Comparison of ENCODE assay signal across 33 mouse cellular contexts in genomic region chr19:21004411-21004810, GRCm38 (mm10). TPM values are rescaled to one million over a fixed set of nuclear protein-coding genes. Genes with fewer than 3 reads are reported as not detected.
A peak's percentile ranks its signal among the peaks of the same experiment; 100 is the strongest.
DNase-seq lines count a peak whose midpoint lies in the region; ATAC-seq and TF ChIP-seq lines count a peak whose summit lies in the region.
"Had no signal": no experiment of that assay in that cellular context is flagged by ENCODE, and none has a peak within 500 bp of the region (broad histone marks: within the 10 kb centered on the region; RNA-seq: fewer than 3 reads in every experiment).

No protein-coding gene starts in this region.

- H3K36me3 ChIP-seq in forebrain, embryonic 14.5 days (ENCODE audit: control insufficient read depth, insufficient read depth, low read length), result no peaks in the 10 kb centered on the region
- no peaks in the 10 kb centered on the region for H3K36me3 ChIP-seq in forebrain, embryonic 11.5 days (ENCODE audit: control insufficient read depth, insufficient read depth, low read length)
- H3K36me3 ChIP-seq: embryonic facial prominence, embryonic 13.5 days; forebrain, embryonic 12.5 days; heart, embryonic 10.5 days; heart, embryonic 15.5 days; hindbrain, embryonic 13.5 days; limb, embryonic 13.5 days; lung, embryonic 15.5 days; midbrain, embryonic 12.5 days had no signal

- no peak overlapping the region for H3K9ac ChIP-seq in forebrain, embryonic 14.5 days (ENCODE audit: low read length)
- no peak overlapping the region for H3K9ac ChIP-seq in forebrain, embryonic 11.5 days (ENCODE audit: low read length)
- H3K9ac ChIP-seq: embryonic facial prominence, embryonic 13.5 days; forebrain, embryonic 12.5 days; heart, embryonic 15.5 days; hindbrain, embryonic 13.5 days; limb, embryonic 13.5 days; lung, embryonic 15.5 days; midbrain, embryonic 12.5 days had no signal

- TF ChIP-seq CTCF in brain, embryonic 14.5 days (IDR thresholded peaks at IDR 0.05; ENCODE audit: borderline replicate concordance, extremely low read depth, insufficient read depth, insufficient read length), result no peak

- no peaks in the 10 kb centered on the region for H3K4me1 ChIP-seq in forebrain, embryonic 14.5 days (ENCODE audit: control insufficient read depth, insufficient read depth, low read length)
- no peaks in the 10 kb centered on the region for H3K4me1 ChIP-seq in forebrain, embryonic 11.5 days (replicated peaks; ENCODE audit: control insufficient read depth, insufficient read depth, low read length)
- H3K4me1 ChIP-seq: embryonic facial prominence, embryonic 13.5 days; forebrain, embryonic 12.5 days; heart, embryonic 10.5 days; heart, embryonic 15.5 days; hindbrain, embryonic 13.5 days; limb, embryonic 13.5 days; lung, embryonic 15.5 days; midbrain, embryonic 12.5 days had no signal

- WGBS in forebrain, embryonic 14.5 days, result 73% methylated on average over 2 of the region's 2 CpGs
- 84% methylated on average over 2 of the region's 2 CpGs for WGBS in forebrain, embryonic 11.5 days

- peak; percentile 23 for DNase-seq in forebrain, embryonic 14.5 days (ENCODE audit: low spot score)
- no peak for DNase-seq in forebrain, embryonic 11.5 days (ENCODE audit: low spot score)
- DNase-seq in layer of hippocampus, adult 18-20 months (ENCODE audit: low spot score in 2 of 2), result peak; percentile 5 to 63
- no peak for DNase-seq in layer of hippocampus, postnatal 25 days (ENCODE audit: extremely low spot score in 1 of 2, low spot score in 1 of 2)
- DNase-seq in brain, embryonic 14.5 days (ENCODE audit: low read depth), result peak; percentile 39
- peak; percentile 21 for DNase-seq in telencephalon, adult 2 months (ENCODE audit: low read depth, low spot score)
- DNase-seq in left cerebral cortex, postnatal 36 days (ENCODE audit: low spot score in 2 of 2), result no peak
- DNase-seq: adrenal gland, adult 8-10 months; cerebellum, adult 11-12 months; cerebellum, adult 9-11 months; gastrocnemius, postnatal 14 days; heart, adult 11 months; heart, postnatal 36 days; kidney, adult 18-20 months; kidney, postnatal 36 days; retina, postnatal 1 day; right cerebral cortex, postnatal 14 days; thymus, postnatal 14 days had no signal

- H3K9me3 ChIP-seq in forebrain, embryonic 14.5 days (replicated peaks; ENCODE audit: control insufficient read depth, low read length), result no peaks in the 10 kb centered on the region
- no peaks in the 10 kb centered on the region for H3K9me3 ChIP-seq in forebrain, embryonic 11.5 days (ENCODE audit: control insufficient read depth, low read length)
- H3K9me3 ChIP-seq: forebrain, embryonic 12.5 days; heart, embryonic 10.5 days; heart, embryonic 15.5 days; hindbrain, embryonic 13.5 days; limb, embryonic 13.5 days; lung, embryonic 15.5 days; midbrain, embryonic 12.5 days had no signal

- no peak for ATAC-seq in forebrain, embryonic 14.5 days
- ATAC-seq in forebrain, embryonic 11.5 days (replicated peaks; ENCODE audit: low FRiP score), result no peak

- intact Hi-C loops in left cerebral cortex, postnatal 36 days (cut with DNase I), result no loop called here

- H3K27me3 ChIP-seq in forebrain, embryonic 14.5 days (replicated peaks; ENCODE audit: control insufficient read depth, insufficient read depth, low read length), result no peaks in the 10 kb centered on the region
- H3K27me3 ChIP-seq in forebrain, embryonic 11.5 days (ENCODE audit: control insufficient read depth, insufficient read depth, low read length), result no peaks in the 10 kb centered on the region
- H3K27me3 ChIP-seq: CH12.LX; embryonic facial prominence, embryonic 13.5 days; forebrain, embryonic 12.5 days; heart, embryonic 15.5 days; hindbrain, embryonic 13.5 days; limb, embryonic 13.5 days; lung, embryonic 15.5 days; midbrain, embryonic 12.5 days had no signal

- no peak for TF ChIP-seq POLR2A in brain, embryonic 14.5 days (IDR thresholded peaks at IDR 0.05; ENCODE audit: borderline replicate concordance, extremely low read depth, insufficient read depth, insufficient read length, poor library complexity, severe bottlenecking)

- no peak overlapping the region for H3K4me3 ChIP-seq in forebrain, embryonic 14.5 days (ENCODE audit: low read depth, low read length)
- no peak overlapping the region for H3K4me3 ChIP-seq in forebrain, embryonic 11.5 days (ENCODE audit: low read depth, low read length)
- H3K4me3 ChIP-seq: embryonic facial prominence, embryonic 13.5 days; forebrain, embryonic 12.5 days; heart, embryonic 10.5 days; heart, embryonic 15.5 days; hindbrain, embryonic 13.5 days; limb, embryonic 13.5 days; lung, embryonic 15.5 days; midbrain, embryonic 12.5 days had no signal

- H3K4me2 ChIP-seq in forebrain, embryonic 14.5 days (ENCODE audit: low read length), result no peak overlapping the region
- H3K4me2 ChIP-seq in forebrain, embryonic 11.5 days (ENCODE audit: low read depth, low read length, severe bottlenecking), result no peak overlapping the region
- H3K4me2 ChIP-seq: embryonic facial prominence, embryonic 13.5 days; forebrain, embryonic 12.5 days; heart, embryonic 15.5 days; hindbrain, embryonic 13.5 days; limb, embryonic 13.5 days; liver, embryonic 11.5 days; lung, embryonic 15.5 days; midbrain, embryonic 12.5 days had no signal

- H3K27ac ChIP-seq in forebrain, embryonic 14.5 days (ENCODE audit: low read depth, low read length), result no peak overlapping the region
- H3K27ac ChIP-seq in forebrain, embryonic 11.5 days (ENCODE audit: low read depth, low read length), result no peak overlapping the region
- H3K27ac ChIP-seq: embryonic facial prominence, embryonic 13.5 days; forebrain, embryonic 12.5 days; heart, embryonic 10.5 days; heart, embryonic 15.5 days; hindbrain, embryonic 13.5 days; limb, embryonic 13.5 days; lung, embryonic 15.5 days; midbrain, embryonic 12.5 days had no signal

RNA-seq across cellular contexts. Expression of gene Tmc1, which starts 50.4 kb away (rescaled TPM):
- not detected in 2 replicates for polyA plus RNA-seq in forebrain, embryonic 14.5 days (2014; fragmentation: Nextera tagmentation; extraction: Ambion mirVana)
- 0.07 TPM in 1 of 2 replicates, not detected in the other for polyA plus RNA-seq in forebrain, embryonic 11.5 days (2014; fragmentation: Nextera tagmentation; extraction: Ambion mirVana)
- not detected for total RNA-seq in layer of hippocampus, adult 18-20 months (2021)
- not detected for total RNA-seq in layer of hippocampus, postnatal 25 days (2021)
- polyA plus RNA-seq in brain, embryonic 14.5 days (2012; rRNA removed), result 0.08 and 0.10 TPM in 2 replicates
- under 1 TPM; 0.22 to 0.41 TPM for total RNA-seq in left cerebral cortex, postnatal 36 days (2021)
- total RNA-seq: gastrocnemius, postnatal 14 days; heart, postnatal 36 days; megakaryocyte progenitor cell, adult 5-6 weeks had no signal
- polyA plus RNA-seq: C2C12; heart, embryonic 10.5 days; heart, embryonic 15.5 days; liver, embryonic 16.5 days; small intestine, adult 2 months; stomach, embryonic 14.5 days had no signal

Comparison
In these comparisons a context has a peak if more than half of its experiments do, and no peak if none do; other contexts are left out.
1. DNase-seq: peak in forebrain, embryonic 14.5 days (single experiment), layer of hippocampus, adult 18-20 months (2 of 2), brain, embryonic 14.5 days (single experiment) and telencephalon, adult 2 months (single experiment); none in forebrain, embryonic 11.5 days (single experiment), layer of hippocampus, postnatal 25 days (0 of 2) and left cerebral cortex, postnatal 36 days (0 of 2).